Mouse (Mus musculus): Measurements from ENCODE around the gene Rps11.

GRCm38 (mm10) chr7:45127700-45128224 is 3.5 kb upstream of the Rps11 start:
- TF ChIP-seq GATA1 (IDR thresholded peaks at IDR 0.05; ENCODE audit: low read length) (no peak), TAL1 (IDR thresholded peaks at IDR 0.05; ENCODE audit: low read length) (no peak)
